Mouse (Mus musculus) C2C12 (cell line): ENCODE results near the gene Mettl26.

ENCODE experiments used
- CEBPB ChIP-seq: IDR thresholded peaks from one replicate; pipeline ENCODE4 v1.6.1; 2011; ENCODE audit warnings: low read depth, mild to moderate bottlenecking, control low read depth, moderate library complexity
- CTCF ChIP-seq: IDR thresholded peaks from one replicate; pipeline ENCODE4 v1.5.1; 2011; ENCODE audit not compliant: control insufficient read depth, insufficient read depth, insufficient read length
- MAX ChIP-seq: IDR thresholded peaks from one replicate; pipeline ENCODE4 v1.6.1; 2011; ENCODE audit warnings: mild to moderate bottlenecking, control low read depth
- USF1 ChIP-seq: IDR thresholded peaks from one replicate; pipeline ENCODE4 v1.6.1; 2011; ENCODE audit warnings: low read depth, mild to moderate bottlenecking, control low read depth, moderate library complexity

DNA sequence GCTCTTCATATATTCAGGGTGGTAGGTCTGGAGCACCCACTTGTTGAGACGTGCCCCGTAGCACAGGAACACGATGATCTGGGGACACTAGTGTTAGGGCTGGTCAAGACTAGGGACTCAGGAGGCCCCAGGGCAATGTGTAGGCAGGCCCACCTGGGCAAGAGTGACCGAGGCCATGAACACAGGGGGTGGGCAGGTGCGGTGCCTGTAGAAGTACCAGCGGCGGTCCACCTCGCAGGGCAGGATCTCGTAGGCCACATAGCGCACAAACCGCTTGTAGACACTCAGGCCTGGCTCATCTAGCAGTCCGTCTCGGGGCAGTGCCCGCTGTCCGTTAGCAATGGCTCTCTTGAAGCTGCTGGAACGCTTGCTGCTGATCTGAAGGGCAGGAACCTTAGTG is 39.1 kb upstream of the Mettl26 start:
- no peak for TF ChIP-seq CTCF
- no peak for TF ChIP-seq MAX
- TF ChIP-seq CEBPB, result no peak
- TF ChIP-seq USF1, result no peak
